Mouse (Mus musculus) c-Kit-positive CD71-positive TER-119-positive erythroid progenitor cells, embryonic 14.5 days (primary cell): ENCODE measurements around the gene Cdkl4.

ENCODE experiments used
- DNase-seq: peaks from one replicate; pipeline ENCODE4 v3.0.0-alpha.2; 2013; ENCODE audit warnings: low spot score

Cdkl4 gene

DNA sequence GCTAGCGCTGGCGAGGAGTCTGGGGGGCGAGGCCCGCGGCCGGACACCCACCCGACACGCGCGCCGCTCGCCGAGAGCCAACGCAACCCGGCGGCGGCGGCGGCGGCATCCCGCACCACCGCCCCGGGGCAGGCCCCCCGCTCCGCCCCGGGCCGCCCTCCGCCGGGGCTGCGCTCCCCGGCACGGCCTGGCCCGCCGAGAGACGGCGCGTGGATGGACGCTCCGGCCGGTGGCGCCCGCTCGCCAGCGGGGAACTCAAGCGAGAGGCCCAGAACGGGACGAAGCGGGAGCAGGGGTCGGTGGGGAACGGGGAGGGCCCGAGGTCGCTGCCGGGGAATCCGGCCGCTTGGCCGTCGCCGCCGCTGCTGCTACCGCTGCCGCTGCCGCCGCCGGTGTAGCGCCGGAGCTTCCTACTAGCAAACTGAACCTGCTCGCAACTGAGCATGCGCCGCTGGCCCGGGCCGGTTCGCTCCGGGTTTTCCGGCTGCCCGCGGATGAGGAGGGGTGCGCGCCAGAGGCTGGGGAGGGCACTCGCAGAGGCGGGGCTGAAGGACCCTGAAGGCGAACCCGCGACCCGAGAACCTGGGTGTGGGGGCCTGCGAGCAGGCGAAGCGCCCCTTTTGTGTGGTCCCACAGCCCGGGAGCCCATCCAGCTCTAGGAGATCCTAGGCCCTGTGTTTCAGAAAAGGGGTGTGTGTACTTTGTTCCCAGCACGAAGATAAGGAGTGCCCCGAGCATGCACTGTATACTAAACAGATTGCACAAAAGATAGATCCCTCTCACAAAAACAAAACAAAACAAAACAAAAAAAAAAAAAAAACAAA is 97.4 kb downstream of the Cdkl4 start, which contains the start of gene Sos1:
Gene Sos1 (minus strand): TSS at position 423 of the 824 bp plus-strand sequence.
- peak; percentile 86 for DNase-seq

DNA sequence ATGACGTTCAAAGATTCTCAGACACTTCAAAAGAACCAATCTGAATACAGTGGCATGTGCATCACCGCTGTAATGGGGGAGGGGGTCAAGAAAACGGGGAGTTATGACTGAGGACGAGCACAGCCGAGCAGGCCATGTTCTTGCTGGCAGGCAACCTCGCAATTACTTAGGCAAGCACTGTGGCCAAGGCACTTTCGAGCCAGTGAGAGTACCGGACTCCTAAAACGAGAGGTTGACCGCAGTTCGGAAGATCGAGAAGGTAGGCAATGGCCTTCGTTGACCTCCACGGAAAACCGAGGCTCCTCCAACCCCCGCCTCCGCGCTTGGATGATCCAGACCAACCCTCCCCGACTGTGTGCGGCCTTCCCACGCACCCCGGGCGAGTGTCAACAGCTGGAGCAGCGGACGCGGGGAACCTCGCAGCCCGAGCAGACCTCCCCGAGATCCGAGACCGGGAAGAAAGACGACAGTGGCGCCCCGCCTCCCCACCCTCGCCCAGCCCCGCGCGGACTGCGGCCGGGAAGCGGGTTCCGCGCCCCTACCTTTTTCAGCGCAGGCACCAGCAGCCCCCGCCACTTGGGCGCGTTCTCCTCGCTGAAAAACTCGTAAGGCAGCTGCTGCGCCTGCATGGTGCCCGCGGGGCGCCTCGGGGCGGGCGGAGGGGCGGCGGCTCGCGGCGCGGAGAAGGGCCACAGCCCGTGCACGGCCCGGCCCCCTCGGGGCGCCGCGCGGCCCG is 98.2 kb downstream of the Cdkl4 start:
- peak; percentile 46 for DNase-seq

DNA sequence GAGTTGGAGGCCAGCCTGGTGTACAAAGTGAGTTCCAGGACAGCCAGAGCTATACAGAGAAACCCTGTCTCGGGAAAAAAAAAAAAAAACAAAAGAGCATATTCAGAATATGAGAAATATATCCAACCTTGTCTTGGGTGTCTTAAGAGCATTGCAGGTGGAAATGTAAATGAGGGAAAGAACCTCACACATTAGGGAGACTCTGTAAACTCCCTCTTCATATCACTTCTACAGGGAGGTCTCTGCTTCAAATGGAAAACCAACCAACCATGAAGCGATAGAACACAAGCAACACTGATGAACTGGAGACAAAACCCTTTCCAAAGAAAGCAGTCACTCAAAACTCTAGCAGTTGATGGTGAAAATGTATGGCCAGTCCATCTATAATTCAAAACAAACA is 99.9 kb downstream of the Cdkl4 start:
- no peak for DNase-seq

DNA sequence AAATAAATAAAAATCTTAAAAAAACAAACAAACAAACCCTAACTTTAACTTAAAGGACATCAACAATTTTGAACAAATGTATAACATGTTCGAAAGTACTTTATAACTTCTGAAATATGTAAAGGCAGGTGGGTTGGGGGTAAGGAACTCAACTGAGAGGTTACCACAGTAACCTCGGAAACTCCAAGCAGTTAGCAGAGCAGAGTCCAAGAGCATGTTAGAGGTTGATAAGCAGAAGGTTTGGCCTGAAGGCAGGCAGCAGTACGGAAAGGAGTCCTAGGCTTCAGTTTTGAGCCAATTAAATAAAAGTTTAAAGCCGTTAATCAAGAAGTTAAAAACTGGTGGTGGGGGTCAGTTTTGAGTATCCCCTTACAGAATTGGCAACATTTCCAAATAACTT is 101.1 kb downstream of the Cdkl4 start:
- DNase-seq: peak; percentile 55
